Mouse (Mus musculus): Measurements from ENCODE around the gene Btn2a2. TPM values are rescaled to one million over a fixed set of nuclear protein-coding genes. Genes with fewer than 3 reads are reported as not detected.
A peak's percentile ranks its signal among the peaks of the same experiment; 100 is the strongest.

Btn2a2 gene
- polyA plus RNA-seq, 1 experiment: not detected

DNA sequence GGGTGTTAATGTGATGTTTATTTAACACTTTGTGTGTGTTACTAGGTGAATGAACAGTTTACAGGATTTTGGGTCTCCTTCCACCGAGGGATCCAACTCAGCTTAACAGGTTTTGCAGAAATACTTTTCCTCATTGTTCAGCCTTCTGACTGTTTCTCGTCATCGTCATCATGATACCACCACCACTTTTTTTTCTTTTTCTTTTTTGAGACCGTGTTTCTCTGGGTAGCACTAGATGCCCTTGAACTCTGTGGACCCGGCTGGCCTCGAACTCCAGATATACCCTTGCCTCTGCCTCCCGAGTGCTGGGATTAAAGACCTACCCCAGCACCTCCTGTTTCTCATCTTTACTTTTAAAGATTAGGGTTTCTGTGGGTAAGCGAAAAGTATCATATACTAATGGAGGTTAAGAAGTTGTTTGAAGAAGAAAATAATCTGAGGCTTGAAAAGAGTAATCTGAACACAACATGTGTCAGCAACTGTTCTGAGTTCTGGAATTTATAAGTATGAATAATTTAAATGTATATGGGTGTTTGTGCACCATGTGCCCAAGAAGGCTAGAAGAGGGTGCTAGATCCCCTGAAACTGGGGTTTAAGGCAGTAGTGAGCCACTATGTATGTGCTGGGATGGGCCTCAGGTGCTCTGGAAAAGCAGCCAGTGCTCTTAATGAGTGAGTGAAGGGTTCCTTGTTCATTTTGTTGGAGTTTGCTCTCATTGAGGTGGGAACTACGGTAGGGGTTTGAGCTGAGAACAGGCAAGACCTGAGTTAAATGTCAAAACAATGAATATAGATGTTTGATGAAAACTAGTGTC is 43.8 kb upstream of the Btn2a2 start:
- no peak for DNase-seq
- Histone ChIP-seq H3K4me3 (replicated peaks; ENCODE audit: extremely low read depth, low read depth, low read length) (no peak overlapping the region), H3K4me1 (ENCODE audit: control insufficient read depth, insufficient read depth, low read length) (peaks cover 2% of the 10 kb centered on the region)
- TF ChIP-seq POLR2A (IDR thresholded peaks at IDR 0.05; ENCODE audit: borderline replicate concordance, extremely low read depth, low read depth, low read length) (no peak), CTCF (IDR thresholded peaks at IDR 0.05; ENCODE audit: insufficient read depth, low read length) (no peak)
- 19% methylated on average over 9 of the region's 9 CpGs for WGBS

- WGBS: under 1% methylated on average over 62 of the region's 70 CpGs
- Histone ChIP-seq H3K4me1 (ENCODE audit: control insufficient read depth, insufficient read depth, low read length) (peaks cover 5% of the 10 kb centered on the region), H3K4me3 (replicated peaks; ENCODE audit: extremely low read depth, low read depth, low read length) (peak within 1 kb of the TSS; percentile 73)
- DNase-seq: peak; percentile 96
- TF ChIP-seq POLR2A (IDR thresholded peaks at IDR 0.05; ENCODE audit: borderline replicate concordance, extremely low read depth, low read depth, low read length) (peak; percentile 98), CTCF (IDR thresholded peaks at IDR 0.05; ENCODE audit: insufficient read depth, low read length) (no peak)
These were observed 42.5 kb upstream of the Btn2a2 start, which contains the start of gene Hist1h4h for GRCm38 (mm10) chr13:23530901-23531875. Gene Hist1h4h (plus strand): TSS chr13:23531050.

- peak overlapping the region; percentile 73 for H3K4me3 ChIP-seq (replicated peaks; ENCODE audit: extremely low read depth, low read depth, low read length)
- peaks cover 5% of the 10 kb centered on the region for H3K4me1 ChIP-seq (ENCODE audit: control insufficient read depth, insufficient read depth, low read length)
- under 1% methylated on average over 20 of the region's 20 CpGs for WGBS
- peak; percentile 61 for DNase-seq
- TF ChIP-seq CTCF (IDR thresholded peaks at IDR 0.05; ENCODE audit: insufficient read depth, low read length) (no peak), POLR2A (IDR thresholded peaks at IDR 0.05; ENCODE audit: borderline replicate concordance, extremely low read depth, low read depth, low read length) (no peak)
These were observed 41.7 kb upstream of the Btn2a2 start for GRCm38 (mm10) chr13:23530181-23530900.

- peaks cover 5% of the 10 kb centered on the region for H3K4me1 ChIP-seq (ENCODE audit: control insufficient read depth, insufficient read depth, low read length)
- 24% methylated on average over 2 of the region's 2 CpGs for WGBS
- no peak for DNase-seq
- TF ChIP-seq POLR2A (IDR thresholded peaks at IDR 0.05; ENCODE audit: borderline replicate concordance, extremely low read depth, low read depth, low read length): no peak
- no peak for TF ChIP-seq CTCF (IDR thresholded peaks at IDR 0.05; ENCODE audit: insufficient read depth, low read length)
- H3K4me3 ChIP-seq (replicated peaks; ENCODE audit: extremely low read depth, low read depth, low read length): no peak overlapping the region
These were observed 41.0 kb upstream of the Btn2a2 start for GRCm38 (mm10) chr13:23529480-23530165.

DNA sequence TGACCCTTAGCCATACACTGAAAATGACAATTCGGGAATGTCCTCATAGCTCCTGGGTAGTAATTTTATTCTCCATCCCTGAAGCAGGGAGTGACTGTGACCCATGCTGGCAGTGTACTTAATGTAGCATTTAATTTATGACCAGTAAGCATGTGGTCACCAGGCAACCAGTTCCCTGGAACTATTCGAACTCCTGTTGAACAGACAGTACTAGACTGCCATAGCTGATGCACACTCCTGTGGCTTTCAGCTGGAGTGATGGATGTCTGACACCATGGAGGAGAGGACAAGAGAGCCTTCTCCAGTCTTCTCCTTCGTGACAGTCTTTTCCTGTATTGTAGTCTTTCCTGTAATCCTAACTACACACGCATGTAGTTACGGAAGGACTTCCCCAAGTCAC is 40.3 kb upstream of the Btn2a2 start:
- no peak for TF ChIP-seq POLR2A (IDR thresholded peaks at IDR 0.05; ENCODE audit: borderline replicate concordance, extremely low read depth, low read depth, low read length)
- TF ChIP-seq CTCF (IDR thresholded peaks at IDR 0.05; ENCODE audit: insufficient read depth, low read length): no peak
- DNase-seq: no peak
- WGBS: 83% methylated on average over 5 of the region's 5 CpGs
- no peak overlapping the region for H3K4me3 ChIP-seq (replicated peaks; ENCODE audit: extremely low read depth, low read depth, low read length)
- peaks cover 3% of the 10 kb centered on the region for H3K4me1 ChIP-seq (ENCODE audit: control insufficient read depth, insufficient read depth, low read length)

DNA sequence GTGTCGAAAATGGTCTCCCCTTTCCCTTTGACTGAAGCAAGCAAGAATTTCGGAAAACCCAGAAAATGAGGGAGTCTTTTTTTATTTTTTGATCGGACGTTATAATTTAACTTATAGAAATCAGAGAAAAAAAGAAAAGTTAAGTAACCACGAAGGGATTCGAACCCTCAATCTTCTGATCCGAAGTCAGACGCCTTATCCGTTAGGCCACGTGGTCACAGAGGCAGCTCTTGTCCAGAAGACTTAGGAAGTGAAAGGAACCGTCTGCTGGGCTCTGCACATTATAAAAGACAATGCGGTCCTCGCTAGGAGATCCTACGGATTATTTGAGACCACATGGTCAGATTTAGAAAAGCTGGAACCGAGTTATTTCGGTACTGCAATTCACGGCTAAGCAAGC is 37.7 kb upstream of the Btn2a2 start:
- H3K4me3 ChIP-seq (replicated peaks; ENCODE audit: extremely low read depth, low read depth, low read length): peak overlapping the region; percentile 41
- peak; percentile 88 for DNase-seq
- H3K4me1 ChIP-seq (ENCODE audit: control insufficient read depth, insufficient read depth, low read length): peaks cover 3% of the 10 kb centered on the region
- 1% methylated on average over 17 of the region's 17 CpGs for WGBS
- TF ChIP-seq CTCF (IDR thresholded peaks at IDR 0.05; ENCODE audit: insufficient read depth, low read length): no peak
- TF ChIP-seq POLR2A (IDR thresholded peaks at IDR 0.05; ENCODE audit: borderline replicate concordance, extremely low read depth, low read depth, low read length): no peak

DNA sequence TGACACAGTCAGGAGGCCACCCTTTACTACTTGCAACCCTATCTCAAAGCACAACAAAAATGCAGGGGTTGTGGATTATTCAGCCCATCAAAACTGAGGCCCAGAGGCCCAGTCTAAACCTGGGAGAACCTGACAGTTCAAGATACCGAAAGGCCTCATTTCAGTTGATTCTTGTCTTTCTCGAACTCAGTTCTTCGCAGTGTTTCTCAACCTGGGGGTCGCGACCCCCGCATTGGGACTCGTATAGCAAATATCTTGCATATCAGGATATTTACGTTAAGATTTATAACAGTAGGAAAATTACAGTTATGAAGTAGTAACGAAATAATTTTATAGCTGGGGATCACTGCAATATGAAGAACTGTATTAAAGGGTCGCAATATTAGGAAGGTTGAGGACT is 37.2 kb upstream of the Btn2a2 start:
- 7% methylated on average over 10 of the region's 10 CpGs for WGBS
- TF ChIP-seq CTCF (IDR thresholded peaks at IDR 0.05; ENCODE audit: insufficient read depth, low read length): no peak
- no peak for TF ChIP-seq POLR2A (IDR thresholded peaks at IDR 0.05; ENCODE audit: borderline replicate concordance, extremely low read depth, low read depth, low read length)
- peaks cover 3% of the 10 kb centered on the region for H3K4me1 ChIP-seq (ENCODE audit: control insufficient read depth, insufficient read depth, low read length)
- H3K4me3 ChIP-seq (replicated peaks; ENCODE audit: extremely low read depth, low read depth, low read length): peak overlapping the region; percentile 33
- no peak for DNase-seq

GRCm38 (mm10) chr13:23524654-23525053 is 36.0 kb upstream of the Btn2a2 start:
- DNase-seq: peak; percentile 79
- peaks cover 3% of the 10 kb centered on the region for H3K4me1 ChIP-seq (ENCODE audit: control insufficient read depth, insufficient read depth, low read length)
- WGBS: 12% methylated on average over 5 of the region's 5 CpGs

More at GRCm38 (mm10) chr13:23524654-23525053, 36.0 kb upstream of the Btn2a2 start:
- H3K4me3 ChIP-seq (replicated peaks; ENCODE audit: extremely low read depth, low read depth, low read length): no peak overlapping the region
- TF ChIP-seq POLR2A (IDR thresholded peaks at IDR 0.05; ENCODE audit: borderline replicate concordance, extremely low read depth, low read depth, low read length) (no peak), CTCF (IDR thresholded peaks at IDR 0.05; ENCODE audit: insufficient read depth, low read length) (peak; percentile 91)

Data from lung, adult 2 months (tissue).